Mouse (Mus musculus): ENCODE measurements at regions not wholly inside any gene's neighbourhood (a gene's known extent, or its start where the extent isn't known, plus 50 kb on each side); places are given as distances from the start of the nearest gene placed in this dataset.

GRCm38 (mm10) chr16:76096363-76096762 is 74.3 kb upstream of the Samsn1 start:
- intact Hi-C loops (cut with DNase I; ENCODE audit: low total_unique reads) = no loop called here

GRCm38 (mm10) chr16:76085363-76085762 is 63.3 kb upstream of the Samsn1 start:
- intact Hi-C loops (cut with DNase I; ENCODE audit: low total_unique reads) = no loop called here
- DNase-seq = no peak

More at GRCm38 (mm10) chr16:76096363-76096762, 74.3 kb upstream of the Samsn1 start:
- DNase-seq = no peak

GRCm38 (mm10) chr16:76082465-76082864 is 60.4 kb upstream of the Samsn1 start:
- no peak for DNase-seq
- intact Hi-C loops (cut with DNase I; ENCODE audit: low total_unique reads) = no loop called here

- no peak for DNase-seq
- intact Hi-C loops (cut with DNase I; ENCODE audit: low total_unique reads) = no loop called here
Observed at GRCm38 (mm10) chr16:76079761-76080502, 57.9 kb upstream of the Samsn1 start.

GRCm38 (mm10) chr16:76078219-76078618 is 56.1 kb upstream of the Samsn1 start:
- no peak for DNase-seq
- intact Hi-C loops (cut with DNase I; ENCODE audit: low total_unique reads) = no loop called here

GRCm38 (mm10) chr16:76076231-76076630 is 54.1 kb upstream of the Samsn1 start:
- no peak for DNase-seq
- intact Hi-C loops (cut with DNase I; ENCODE audit: low total_unique reads) = no loop called here

All from gastrocnemius, postnatal 14 days (tissue).